Mouse (Mus musculus) brain, embryonic 18.5 days (tissue): Measurements from ENCODE around the gene Gm2974.
"Not testable (repeated sequence)": the region's sequence is repeated elsewhere in the genome, so short reads cannot be mapped to it uniquely, and the experiment has no call there.

Source experiments
- DNase-seq: peaks from one replicate; pipeline ENCODE4 v3.0.0-alpha.2; 2012; ENCODE audit warnings: low read depth, low spot score

Gene Gm2974

GRCm38 (mm10) chr14:4182491-4183210 is at the start of gene Gm2974:
Gm2974 (plus strand) TSS chr14:4182576.
- DNase-seq: not testable (repeated sequence)

- not testable (repeated sequence) for DNase-seq
These were observed 40.7 kb upstream of the Gm2974 start for GRCm38 (mm10) chr14:4141646-4142045.

- not testable (repeated sequence) for DNase-seq
These were observed 17.6 kb upstream of the Gm2974 start, which contains the start of gene Gm3127 for GRCm38 (mm10) chr14:4164730-4165129. Gm3127 (plus strand) TSS chr14:4165030.

- DNase-seq: not testable (repeated sequence)
These were observed 346 bp upstream of the Gm2974 start for GRCm38 (mm10) chr14:4182030-4182429.

GRCm38 (mm10) chr14:4183375-4183774 is 999 bp downstream of the Gm2974 start:
- DNase-seq: not testable (repeated sequence)

GRCm38 (mm10) chr14:4249331-4249730 is 67.0 kb downstream of the Gm2974 start, which contains the start of gene Gm3138:
Gm3138 (plus strand) TSS chr14:4249631.
- DNase-seq: not testable (repeated sequence)
